Mouse (Mus musculus) kidney, adult 18-20 months (tissue): Measurements from ENCODE around the gene Nploc4.

Experiments used
- DNase-seq: peaks from one replicate; pipeline ENCODE4 v3.0.0; 2021

Gene Nploc4

GRCm38 (mm10) chr11:120377337-120377736 is 60.2 kb downstream of the Nploc4 start:
- no peak for DNase-seq

- no peak for DNase-seq
These were observed 61.0 kb downstream of the Nploc4 start for GRCm38 (mm10) chr11:120376302-120377160.

- no peak for DNase-seq
These were observed 62.2 kb downstream of the Nploc4 start for GRCm38 (mm10) chr11:120375324-120375723.

- DNase-seq = peak; percentile 76
These were observed 63.5 kb downstream of the Nploc4 start for GRCm38 (mm10) chr11:120373820-120374586.

GRCm38 (mm10) chr11:120373025-120373424 is 64.5 kb downstream of the Nploc4 start:
- DNase-seq = no peak

- peak; percentile 81 for DNase-seq
These were observed 67.9 kb downstream of the Nploc4 start for GRCm38 (mm10) chr11:120369656-120370055.

- DNase-seq = no peak
These were observed 71.0 kb downstream of the Nploc4 start for GRCm38 (mm10) chr11:120366443-120367027.

- no peak for DNase-seq
These were observed 74.6 kb downstream of the Nploc4 start for GRCm38 (mm10) chr11:120362891-120363290.

GRCm38 (mm10) chr11:120361295-120361694 is 76.2 kb downstream of the Nploc4 start, which contains the start of gene Fscn2:
TSS of gene Fscn2 (plus strand) at chr11:120361534.
- no peak for DNase-seq

- no peak for DNase-seq
These were observed 76.8 kb downstream of the Nploc4 start for GRCm38 (mm10) chr11:120360755-120361154.

GRCm38 (mm10) chr11:120360062-120360461 is 77.4 kb downstream of the Nploc4 start:
- DNase-seq = peak; percentile 51

GRCm38 (mm10) chr11:120359391-120359790 is 78.1 kb downstream of the Nploc4 start:
- peak; percentile 34 for DNase-seq

GRCm38 (mm10) chr11:120357791-120358401 is 79.6 kb downstream of the Nploc4 start:
- peak; percentile 46 for DNase-seq

GRCm38 (mm10) chr11:120356900-120357299 is 80.6 kb downstream of the Nploc4 start:
- no peak for DNase-seq

- DNase-seq = no peak
These were observed 81.1 kb downstream of the Nploc4 start for GRCm38 (mm10) chr11:120356319-120356840.

GRCm38 (mm10) chr11:120355277-120356039 is 82.0 kb downstream of the Nploc4 start:
- DNase-seq = no peak

- no peak for DNase-seq
These were observed 82.9 kb downstream of the Nploc4 start for GRCm38 (mm10) chr11:120354304-120355276.

- DNase-seq = peak; percentile 91
These were observed 83.8 kb downstream of the Nploc4 start for GRCm38 (mm10) chr11:120353500-120354303.

- peak; percentile 28 for DNase-seq
These were observed 84.8 kb downstream of the Nploc4 start for GRCm38 (mm10) chr11:120352571-120353290.
